Mouse (Mus musculus) heart, embryonic 10.5 days (tissue): Measurements from ENCODE around the gene Trim23. TPM values are rescaled to one million over a fixed set of nuclear protein-coding genes. Genes with fewer than 3 reads are reported as not detected.
"Not testable (repeated sequence)": the region's sequence is repeated elsewhere in the genome, so short reads cannot be mapped to it uniquely, and the experiment has no call there.

Experiments
- DNase-seq: peaks from one replicate; pipeline ENCODE4 v3.0.0-alpha.2; 2017; ENCODE audit warnings: low spot score
- H3K27ac ChIP-seq: fragments of 300-500 bp; sonication (generic); 2 replicates; pipeline ENCODE4 v1.5.1; 2016; ENCODE audit warnings: mild to moderate bottlenecking
- H3K27me3 ChIP-seq: fragments of 300-500 bp; sonication (generic); 2 replicates; pipeline ENCODE4 v1.6.1; 2016; ENCODE audit warnings: mild to moderate bottlenecking; ENCODE audit not compliant: poor library complexity, insufficient read depth, severe bottlenecking
- H3K36me3 ChIP-seq: fragments of 300-500 bp; sonication (generic); 2 replicates; pipeline ENCODE4 v1.6.1; 2016; ENCODE audit warnings: mild to moderate bottlenecking, moderate library complexity
- H3K4me1 ChIP-seq: fragments of 300-500 bp; sonication (generic); 2 replicates; pipeline ENCODE4 v1.6.1; 2016; ENCODE audit warnings: mild to moderate bottlenecking
- H3K4me3 ChIP-seq: fragments of 300-500 bp; sonication (generic); 2 replicates; pipeline ENCODE4 v1.5.1; 2016; ENCODE audit warnings: mild to moderate bottlenecking, moderate library complexity
- H3K9me3 ChIP-seq: fragments of 300-500 bp; sonication (generic); 2 replicates; pipeline ENCODE4 v1.6.1; 2016; ENCODE audit warnings: mild to moderate bottlenecking, moderate library complexity
- WGBS: fragments of 180-500 bp; shearing (Covaris S2); methylation state at CpG from one replicate; pipeline ENCODE4 v1.1.7; 2016; 5-methylcytosine and 5-hydroxymethylcytosine counted together
- polyA plus RNA-seq: library from polyadenylated mRNA; unstranded; fragments of >200 nt; fragmentation: Nextera tagmentation; extraction: Ambion mirVana; gene quantifications from 2 replicates; pipeline ENCODE4 v1.2.1, GENCODE M21; 2016

Gene Trim23
- polyA plus RNA-seq, 1 experiment from 2014 or later: 14.9 TPM

DNA sequence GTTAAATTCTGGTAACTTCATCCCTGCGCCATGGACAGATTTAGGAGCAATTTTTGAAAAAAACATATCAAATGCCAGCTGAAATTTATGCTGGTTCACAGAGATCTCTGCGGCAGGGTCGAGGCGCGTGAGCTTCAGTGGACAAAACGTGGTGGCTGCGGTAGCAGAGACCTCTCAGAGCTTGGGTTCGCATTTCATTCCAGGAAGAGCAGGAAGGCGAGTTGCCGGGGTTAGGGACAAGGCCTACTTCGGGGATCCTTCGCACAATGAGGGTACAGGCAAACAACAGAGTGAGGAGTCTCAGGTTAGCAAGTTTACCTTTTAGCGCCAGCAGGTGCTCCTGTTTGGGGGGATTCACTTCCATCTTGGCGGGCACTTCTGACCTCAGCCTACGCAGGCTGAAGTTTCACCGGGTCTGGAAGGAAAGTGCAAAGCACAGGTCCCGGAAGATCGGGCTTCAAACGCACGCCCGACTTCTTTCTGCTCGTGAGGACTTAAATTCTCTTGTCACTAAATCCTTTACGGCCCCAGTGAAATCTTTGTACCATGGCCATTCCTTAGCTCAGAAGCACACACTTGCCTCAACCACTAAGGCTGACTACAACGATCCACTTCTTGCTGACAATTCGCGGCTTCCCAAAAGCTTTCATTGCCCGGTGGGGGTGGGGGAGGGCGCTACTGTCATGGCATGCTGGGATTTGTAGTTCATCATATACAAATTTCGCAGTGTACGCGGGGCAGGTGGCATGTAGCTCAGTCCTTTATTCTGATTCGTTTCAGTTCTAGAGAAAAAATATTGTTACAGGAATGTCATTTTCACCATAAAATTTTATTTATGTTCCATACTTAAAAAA lies 574 bp upstream of the Trim23 start, which contains the start of gene Trappc13:
Gene Trappc13, minus strand, starts transcription at position 674 of the 854 bp plus-strand sequence.
- peak; percentile 95 for DNase-seq

DNA sequence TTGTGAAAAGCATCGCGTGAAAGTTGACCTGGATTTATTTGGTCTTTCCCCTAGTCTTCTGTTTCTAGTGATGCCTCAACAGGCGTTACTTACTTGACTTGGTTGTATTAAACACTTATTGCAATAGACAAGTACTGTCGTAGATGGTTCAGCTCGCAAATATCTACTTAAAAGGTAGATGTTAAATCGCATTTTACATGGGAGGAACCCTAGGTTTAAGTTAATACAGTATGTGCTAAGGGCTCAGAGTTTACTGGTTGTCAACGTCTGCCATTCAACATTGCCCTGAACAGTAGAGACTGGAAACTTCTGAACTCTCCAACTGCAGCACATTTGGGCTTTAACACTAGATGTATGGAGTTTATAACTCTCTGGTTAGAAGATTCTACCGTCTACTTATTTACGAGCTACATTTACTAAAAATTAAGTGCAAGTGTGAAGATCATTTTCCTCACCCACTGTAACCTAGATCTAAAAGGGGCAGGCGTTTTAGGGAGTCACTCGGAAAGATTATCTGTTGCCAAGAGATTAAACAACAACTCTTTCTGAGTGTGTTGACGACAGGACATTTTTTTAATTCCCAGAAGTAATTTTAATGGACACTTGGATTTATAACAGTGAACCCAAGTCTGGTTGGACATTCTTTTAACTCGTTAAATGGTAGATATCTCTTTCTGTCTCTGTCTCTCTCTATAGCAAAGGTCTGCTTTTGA lies 735 bp downstream of the Trim23 start:
- peaks cover 19% of the 10 kb centered on the region; the same call in 1 of the 2 replicates for H3K36me3 ChIP-seq
- no peak for DNase-seq
- H3K4me3 ChIP-seq: peak overlapping the region; percentile 78
- H3K4me1 ChIP-seq: peaks cover 14% of the 10 kb centered on the region
- H3K27me3 ChIP-seq: no peaks in the 10 kb centered on the region
- H3K27ac ChIP-seq: peak overlapping the region; percentile 93
- H3K9me3 ChIP-seq: no peaks in the 10 kb centered on the region
- 16% methylated on average over 13 of the region's 13 CpGs for WGBS

More for the DNA sequence above, 574 bp upstream of the Trim23 start, which contains the start of gene Trappc13:
- peaks cover 14% of the 10 kb centered on the region for H3K4me1 ChIP-seq
- under 1% methylated on average over 32 of the region's 32 CpGs for WGBS
- H3K36me3 ChIP-seq: peaks cover 15% of the 10 kb centered on the region; the same call in 1 of the 2 replicates
- no peaks in the 10 kb centered on the region for H3K9me3 ChIP-seq
- no peaks in the 10 kb centered on the region for H3K27me3 ChIP-seq
- H3K27ac ChIP-seq: peak within 1 kb of the TSS; percentile 93
- peak within 1 kb of the TSS; percentile 78 for H3K4me3 ChIP-seq

DNA sequence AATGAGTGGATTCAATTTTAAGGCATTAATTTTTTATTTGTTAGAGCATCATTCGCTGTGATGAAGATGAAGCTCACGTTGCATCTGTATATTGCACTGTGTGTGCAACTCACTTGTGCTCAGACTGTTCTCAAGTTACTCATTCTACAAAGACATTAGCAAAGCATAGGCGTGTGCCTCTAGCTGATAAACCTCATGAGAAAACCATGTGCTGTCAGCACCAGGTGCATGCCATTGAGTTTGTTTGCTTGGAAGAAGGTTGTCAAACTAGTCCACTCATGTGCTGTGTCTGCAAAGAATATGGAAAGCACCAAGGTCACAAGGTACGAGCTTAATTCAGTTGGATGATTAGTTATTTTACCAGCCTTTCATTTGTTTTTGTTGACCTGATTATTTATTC lies 8.8 kb downstream of the Trim23 start:
- peaks cover 37% of the 10 kb centered on the region for H3K36me3 ChIP-seq
- no peak overlapping the region for H3K4me3 ChIP-seq
- no peaks in the 10 kb centered on the region for H3K27me3 ChIP-seq
- no peaks in the 10 kb centered on the region for H3K4me1 ChIP-seq
- no peak for DNase-seq
- no peak overlapping the region for H3K27ac ChIP-seq
- 76% methylated on average over 4 of the region's 4 CpGs for WGBS
- H3K9me3 ChIP-seq: no peaks in the 10 kb centered on the region

DNA sequence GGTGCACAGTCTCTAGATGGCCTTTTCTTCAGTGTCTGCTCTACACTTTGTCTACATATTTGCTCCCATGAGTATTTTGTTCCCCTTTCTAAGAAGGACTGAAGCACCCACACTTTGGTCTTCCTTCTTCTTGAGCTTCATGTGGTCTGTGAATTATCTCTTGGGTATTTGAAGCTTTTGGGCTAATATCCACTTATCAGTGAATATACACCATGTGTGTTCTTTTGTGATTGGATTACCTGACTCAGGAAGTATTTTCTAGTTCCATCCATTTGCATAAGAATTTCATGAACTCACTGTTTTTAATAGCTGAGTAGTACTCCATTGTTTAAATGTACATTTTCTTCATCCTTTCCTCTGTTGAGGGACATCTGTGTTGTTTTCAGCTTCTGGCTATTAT lies 17.3 kb downstream of the Trim23 start:
- not testable (repeated sequence) for H3K4me3 ChIP-seq, DNase-seq, H3K27me3 ChIP-seq, H3K27ac ChIP-seq, H3K4me1 ChIP-seq, H3K9me3 ChIP-seq
- H3K36me3 ChIP-seq: peaks cover 58% of the 10 kb centered on the region

DNA sequence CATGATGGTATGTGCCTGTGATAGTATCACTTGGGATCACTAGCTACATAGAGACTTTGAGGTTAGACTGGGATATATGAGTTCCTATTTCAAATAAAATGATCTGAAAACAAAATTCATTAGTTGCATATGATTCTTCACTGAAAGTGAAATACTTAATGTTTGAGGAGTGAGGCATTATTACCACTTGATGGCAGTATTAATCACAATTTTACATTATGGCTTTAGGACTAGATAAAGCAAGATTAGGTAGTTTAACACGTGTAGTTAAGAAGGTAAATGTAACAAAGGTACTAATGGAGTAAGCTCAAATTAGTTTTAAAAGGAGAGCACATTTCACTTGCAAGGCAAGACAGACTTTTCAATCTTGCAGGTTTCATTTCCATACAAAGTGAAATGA lies 25.7 kb downstream of the Trim23 start:
- WGBS: 59% methylated on average over 1 of the region's 1 CpGs
- H3K9me3 ChIP-seq: no peaks in the 10 kb centered on the region
- no peaks in the 10 kb centered on the region for H3K27me3 ChIP-seq
- H3K27ac ChIP-seq: no peak overlapping the region
- no peaks in the 10 kb centered on the region for H3K4me1 ChIP-seq
- no peak for DNase-seq
- no peak overlapping the region for H3K4me3 ChIP-seq
- peaks cover 55% of the 10 kb centered on the region for H3K36me3 ChIP-seq

DNA sequence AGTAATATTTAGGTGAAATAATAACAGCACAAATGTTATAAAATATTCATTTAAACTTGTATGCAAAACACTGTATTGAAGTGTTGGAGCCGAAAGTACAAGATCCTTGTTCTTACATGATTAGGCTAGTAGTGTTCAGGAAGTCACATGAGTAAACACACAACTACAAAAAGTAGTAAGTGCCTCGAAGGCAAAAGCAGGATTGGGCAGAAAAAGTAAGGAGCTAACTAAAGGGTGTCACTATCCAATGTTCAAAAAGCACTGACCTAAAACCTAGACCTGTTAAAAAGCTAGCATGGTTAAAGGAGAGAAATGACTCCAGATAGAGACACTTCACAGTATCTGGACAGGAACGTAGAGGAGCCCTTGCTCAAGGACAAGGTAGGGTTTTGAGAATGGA lies 48.9 kb downstream of the Trim23 start:
- 62% methylated on average over 3 of the region's 3 CpGs for whole genome bisulfite sequencing
- Histone ChIP-seq H3K36me3 (peaks cover 10% of the 10 kb centered on the region), H3K27me3 (no peaks in the 10 kb centered on the region), H3K27ac (no peak overlapping the region), H3K9me3 (no peaks in the 10 kb centered on the region), H3K4me1 (peaks cover 12% of the 10 kb centered on the region), H3K4me3 (peak overlapping the region; percentile 78)
- DNase-seq: no peak

DNA sequence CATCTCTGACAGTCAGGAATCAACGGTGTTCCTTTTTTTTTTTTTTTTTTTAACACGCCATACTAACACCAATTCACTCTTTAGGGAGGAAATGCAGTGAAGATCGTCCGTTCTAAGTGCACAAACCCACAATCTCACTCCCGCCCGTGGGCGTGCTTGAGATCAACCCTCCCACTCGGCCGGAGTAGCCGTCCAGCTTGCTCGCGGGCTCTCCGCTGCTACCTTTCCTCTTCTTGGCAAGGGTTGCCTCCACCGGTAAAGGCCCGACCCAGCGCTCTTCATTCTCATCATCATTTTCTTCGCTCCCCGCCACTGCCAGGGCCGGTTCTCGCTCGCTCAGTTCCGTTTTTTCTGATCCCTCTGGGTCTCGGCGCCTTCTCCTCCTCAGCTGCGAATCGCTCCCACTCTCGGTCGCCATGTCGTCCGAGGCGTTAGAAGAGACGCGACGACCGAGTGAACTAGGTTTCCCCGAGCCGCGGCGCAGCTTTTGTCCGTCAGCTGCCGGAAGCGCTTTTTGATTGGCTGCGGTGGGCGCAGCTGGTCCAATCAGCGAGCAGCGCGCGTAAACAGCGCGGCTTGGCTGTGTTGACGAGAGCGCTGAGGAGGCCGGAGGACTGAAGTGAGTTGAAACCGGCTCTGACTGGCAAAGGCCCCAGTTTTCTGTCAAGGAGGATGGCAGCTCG lies 49.9 kb downstream of the Trim23 start, which contains the start of the genes Cenpk and Ppwd1:
Gene Cenpk, plus strand, starts transcription at position 228 of the 683 bp plus-strand sequence.
Gene Ppwd1, minus strand, starts transcription at position 460 of the 683 bp plus-strand sequence.
- Histone ChIP-seq H3K27me3 (no peaks in the 10 kb centered on the region), H3K27ac (peak within 1 kb of the TSS; percentile 97), H3K36me3 (peaks cover 10% of the 10 kb centered on the region; the same call in 1 of the 2 replicates), H3K4me1 (peaks cover 12% of the 10 kb centered on the region), H3K9me3 (no peaks in the 10 kb centered on the region), H3K4me3 (peak within 1 kb of the TSS; percentile 78)
- peak; percentile 98 for DNase-seq
- WGBS: under 1% methylated on average over 55 of the region's 55 CpGs

DNA sequence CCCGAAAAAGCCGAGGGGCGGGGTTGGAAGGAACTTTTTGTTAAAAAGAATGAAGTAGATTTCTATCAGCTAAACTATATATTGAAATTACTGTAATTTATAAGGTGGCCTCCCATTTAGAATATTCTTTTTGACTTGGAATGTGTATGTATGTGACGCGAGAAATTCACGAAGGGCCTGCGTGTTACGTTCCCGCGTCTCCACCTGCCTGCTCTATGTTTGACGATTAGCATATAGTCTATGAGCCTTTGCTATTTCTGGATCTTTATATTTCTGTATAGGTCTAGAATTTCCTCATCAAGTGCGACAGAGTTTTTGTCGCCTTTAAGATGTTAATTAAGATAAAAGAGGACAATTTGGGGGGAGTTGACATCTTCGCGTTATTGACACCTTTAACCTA lies 50.6 kb downstream of the Trim23 start:
- Histone ChIP-seq H3K27ac (peak overlapping the region; percentile 97), H3K27me3 (no peaks in the 10 kb centered on the region), H3K36me3 (peaks cover 13% of the 10 kb centered on the region; the same call in 1 of the 2 replicates), H3K4me3 (peak overlapping the region; percentile 78), H3K4me1 (peaks cover 12% of the 10 kb centered on the region), H3K9me3 (no peaks in the 10 kb centered on the region)
- no peak for DNase-seq
- 12% methylated on average over 15 of the region's 15 CpGs for WGBS

Other genes starting within 250 kb of the Trim23 start
- 22.2 and 27.2 TPM in 2 replicates for gene Nln, start 69.2 kb upstream of the Trim23 start, polyA plus RNA-seq
- gene Sgtb, start 69.1 kb upstream of the Trim23 start, polyA plus RNA-seq: 3.1 and 4.1 TPM in 2 replicates
- 60.6 and 64.6 TPM in 2 replicates for gene Trappc13, start 328 bp upstream of the Trim23 start, polyA plus RNA-seq
- gene Cenpk, start 49.8 kb downstream of the Trim23 start, polyA plus RNA-seq: 52.7 and 67.9 TPM in 2 replicates
- 10.6 and 11.3 TPM in 2 replicates for gene Ppwd1, start 50.0 kb downstream of the Trim23 start, polyA plus RNA-seq
- 3.1 and 4.4 TPM in 2 replicates for gene Adamts6, start 109.0 kb downstream of the Trim23 start, polyA plus RNA-seq